9 mouse cellular contexts compared by ENCODE assay signal in genomic region chr4:139432966-139433765, GRCm38 (mm10).
DNase-seq lines count a peak whose midpoint lies in the region; ATAC-seq lines count a peak whose summit lies in the region.
"Had no signal": no experiment of that assay in that cellular context is flagged by ENCODE, and none has a peak within 500 bp of the region (broad histone marks: within the 10 kb centered on the region; RNA-seq: fewer than 3 reads in every experiment).

No protein-coding gene starts in this region.

- H3K9me3 ChIP-seq in limb, embryonic 15.5 days = no peaks in the 10 kb centered on the region
- H3K9me3 ChIP-seq in limb, embryonic 10.5 days (replicated peaks) = no peaks in the 10 kb centered on the region
- H3K9me3 ChIP-seq in neural tube, embryonic 15.5 days (replicated peaks) = no peaks in the 10 kb centered on the region

- DNase-seq in cerebellum, adult 18-20 months = peak; percentile 57 to 64
- DNase-seq in limb, embryonic 10.5 days (ENCODE audit: low spot score) = no peak
- DNase-seq in heart, postnatal 10 days = peak; percentile 32 to 43
- no peak for DNase-seq in Muller cell, postnatal 12 days (ENCODE audit: inconsistent ontology term)
- DNase-seq: kidney, postnatal 36 days had no signal

- ATAC-seq in cerebellum, adult (ENCODE audit: insufficient number of reproducible peaks, low FRiP score, low TSS enrichment) = no peak
- no peak for ATAC-seq in limb, embryonic 15.5 days (ENCODE audit: insufficient number of reproducible peaks, low FRiP score, low TSS enrichment, low read depth)
- ATAC-seq in neural tube, embryonic 15.5 days (ENCODE audit: low FRiP score) = no peak
- ATAC-seq in megakaryocyte, adult 5-6 weeks (ENCODE audit: poor library complexity, severe bottlenecking) = no peak

- H3K4me3 ChIP-seq in limb, embryonic 15.5 days = no peak overlapping the region
- H3K4me3 ChIP-seq in limb, embryonic 10.5 days = no peak overlapping the region
- H3K4me3 ChIP-seq in neural tube, embryonic 15.5 days (replicated peaks) = no peak overlapping the region

- no peak overlapping the region for H3K9ac ChIP-seq in limb, embryonic 15.5 days
- H3K9ac ChIP-seq in neural tube, embryonic 15.5 days (replicated peaks) = no peak overlapping the region

- 90% methylated on average over 15 of the region's 15 CpGs for WGBS in limb, embryonic 15.5 days
- 94% methylated on average over 15 of the region's 15 CpGs for WGBS in limb, embryonic 10.5 days
- WGBS in neural tube, embryonic 15.5 days = 81% methylated on average over 15 of the region's 15 CpGs

- 0 out of 2 replicates have a peak overlapping the region, but pooled peaks have one; percentile 38 for H3K27ac ChIP-seq in limb, embryonic 15.5 days
- no peak overlapping the region for H3K27ac ChIP-seq in limb, embryonic 10.5 days
- H3K27ac ChIP-seq in neural tube, embryonic 15.5 days (replicated peaks) = peak overlapping the region; percentile 48

- peaks cover 99% of the 10 kb centered on the region for H3K36me3 ChIP-seq in limb, embryonic 15.5 days
- peaks cover 100% of the 10 kb centered on the region for H3K36me3 ChIP-seq in limb, embryonic 10.5 days
- peaks cover 98% of the 10 kb centered on the region for H3K36me3 ChIP-seq in neural tube, embryonic 15.5 days

- H3K4me2 ChIP-seq in limb, embryonic 15.5 days = no peak overlapping the region
- no peak overlapping the region for H3K4me2 ChIP-seq in neural tube, embryonic 15.5 days

- intact Hi-C loops in heart, postnatal 10 days (cut with DNase I) = no loop called here

- no peaks in the 10 kb centered on the region for H3K4me1 ChIP-seq in limb, embryonic 15.5 days
- no peaks in the 10 kb centered on the region for H3K4me1 ChIP-seq in limb, embryonic 10.5 days
- no peaks in the 10 kb centered on the region for H3K4me1 ChIP-seq in neural tube, embryonic 15.5 days

- no peaks in the 10 kb centered on the region for H3K27me3 ChIP-seq in limb, embryonic 15.5 days
- H3K27me3 ChIP-seq in limb, embryonic 10.5 days (ENCODE audit: low read depth, poor library complexity, severe bottlenecking) = no peaks in the 10 kb centered on the region
- H3K27me3 ChIP-seq in neural tube, embryonic 15.5 days (replicated peaks) = no peaks in the 10 kb centered on the region

Comparison
In these comparisons a context has a peak if more than half of its experiments do, and no peak if none do; other contexts are left out.
1. DNase-seq: peak in cerebellum, adult 18-20 months (2 of 2) and heart, postnatal 10 days (2 of 2); none in limb, embryonic 10.5 days (single experiment) and Muller cell, postnatal 12 days (single experiment).